Mouse (Mus musculus): ENCODE results near the gene Trim37. TPM values are rescaled to one million over a fixed set of nuclear protein-coding genes. Genes with fewer than 3 reads are reported as not detected.

Gene Trim37
- polyA plus RNA-seq, 1 experiment from 2014 or later: 27.6 TPM

DNA sequence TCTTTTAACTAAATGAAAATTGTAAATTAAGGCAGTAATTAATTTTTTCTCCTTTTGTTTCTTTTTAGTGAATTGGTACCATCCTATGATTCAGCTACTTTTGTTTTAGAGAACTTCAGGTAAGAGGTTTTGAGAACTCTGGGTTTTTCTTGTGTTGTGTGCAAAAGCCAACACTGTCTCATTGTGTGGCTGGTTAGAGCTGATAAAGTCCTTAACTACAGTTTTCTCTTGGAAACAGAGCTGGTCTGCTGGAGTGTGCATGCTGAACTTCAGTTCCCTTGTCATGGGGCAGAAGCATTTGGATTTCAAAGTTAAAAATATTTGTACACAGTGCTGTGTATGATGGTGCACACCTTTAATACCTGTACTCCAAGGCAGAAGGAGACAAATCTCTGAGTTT, 36.9 kb downstream of the Trim37 start:
- DNase-seq (ENCODE audit: low spot score): no peak
- H3K9me3 ChIP-seq (ENCODE audit: control insufficient read depth, low read length): no peaks in the 10 kb centered on the region
- H3K4me1 ChIP-seq (ENCODE audit: control insufficient read depth, insufficient read depth, low read length): no peaks in the 10 kb centered on the region
- H3K4me2 ChIP-seq (ENCODE audit: low read depth, low read length): no peak overlapping the region
- no peak overlapping the region for H3K4me3 ChIP-seq (ENCODE audit: low read depth, low read length)
- peaks cover 48% of the 10 kb centered on the region for H3K36me3 ChIP-seq (ENCODE audit: control insufficient read depth, insufficient read depth, low read length)
- no peaks in the 10 kb centered on the region for H3K27me3 ChIP-seq (replicated peaks; ENCODE audit: control insufficient read depth, insufficient read depth, low read length)
- no peak overlapping the region for H3K9ac ChIP-seq (ENCODE audit: low read depth, low read length)
- no peak for ATAC-seq (ENCODE audit: low read depth)
- no peak overlapping the region for H3K27ac ChIP-seq (replicated peaks; ENCODE audit: low read depth, low read length)

GRCm38 (mm10) chr11:87173625-87174024, 46.7 kb downstream of the Trim37 start:
- no peak overlapping the region for H3K9ac ChIP-seq (ENCODE audit: low read depth, low read length)
- H3K27ac ChIP-seq (replicated peaks; ENCODE audit: low read depth, low read length): no peak overlapping the region
- H3K9me3 ChIP-seq (ENCODE audit: control insufficient read depth, low read length): peaks cover 3% of the 10 kb centered on the region; the same call in 1 of the 2 replicates
- no peaks in the 10 kb centered on the region for H3K4me1 ChIP-seq (ENCODE audit: control insufficient read depth, insufficient read depth, low read length)
- DNase-seq (ENCODE audit: low spot score) (no peak), ATAC-seq (ENCODE audit: low read depth) (no peak)
- no peak overlapping the region for H3K4me2 ChIP-seq (ENCODE audit: low read depth, low read length)
- 81% methylated on average over 5 of the region's 5 CpGs for WGBS
- no peaks in the 10 kb centered on the region for H3K27me3 ChIP-seq (replicated peaks; ENCODE audit: control insufficient read depth, insufficient read depth, low read length)
- peaks cover 21% of the 10 kb centered on the region for H3K36me3 ChIP-seq (ENCODE audit: control insufficient read depth, insufficient read depth, low read length)
- no peak overlapping the region for H3K4me3 ChIP-seq (ENCODE audit: low read depth, low read length)

- H3K9me3 ChIP-seq (ENCODE audit: control insufficient read depth, low read length): no peaks in the 10 kb centered on the region
- H3K4me1 ChIP-seq (ENCODE audit: control insufficient read depth, insufficient read depth, low read length): no peaks in the 10 kb centered on the region
- no peak overlapping the region for H3K9ac ChIP-seq (ENCODE audit: low read depth, low read length)
- no peaks in the 10 kb centered on the region for H3K27me3 ChIP-seq (replicated peaks; ENCODE audit: control insufficient read depth, insufficient read depth, low read length)
- H3K4me3 ChIP-seq (ENCODE audit: low read depth, low read length): no peak overlapping the region
- ATAC-seq (ENCODE audit: low read depth): no peak
- no peak overlapping the region for H3K27ac ChIP-seq (replicated peaks; ENCODE audit: low read depth, low read length)
- no peak overlapping the region for H3K4me2 ChIP-seq (ENCODE audit: low read depth, low read length)
- DNase-seq (ENCODE audit: low spot score): no peak
- WGBS: 95% methylated on average over 4 of the region's 4 CpGs
- peaks cover 16% of the 10 kb centered on the region; the same call in 1 of the 2 replicates for H3K36me3 ChIP-seq (ENCODE audit: control insufficient read depth, insufficient read depth, low read length)
Measured at GRCm38 (mm10) chr11:87175031-87175430, 48.2 kb downstream of the Trim37 start.

GRCm38 (mm10) chr11:87212313-87212712, 85.4 kb downstream of the Trim37 start:
- H3K27ac ChIP-seq (replicated peaks; ENCODE audit: low read depth, low read length): no peak overlapping the region
- 78% methylated on average over 5 of the region's 5 CpGs for WGBS
- DNase-seq (ENCODE audit: low spot score) (no peak), ATAC-seq (ENCODE audit: low read depth) (no peak)
- 0 out of 2 replicates have a peak, but pooled peaks cover 11% of the 10 kb centered on the region for H3K36me3 ChIP-seq (ENCODE audit: control insufficient read depth, insufficient read depth, low read length)
- H3K4me2 ChIP-seq (ENCODE audit: low read depth, low read length): no peak overlapping the region
- H3K9ac ChIP-seq (ENCODE audit: low read depth, low read length): no peak overlapping the region
- no peak overlapping the region for H3K4me3 ChIP-seq (ENCODE audit: low read depth, low read length)
- no peaks in the 10 kb centered on the region for H3K9me3 ChIP-seq (ENCODE audit: control insufficient read depth, low read length)
- H3K27me3 ChIP-seq (replicated peaks; ENCODE audit: control insufficient read depth, insufficient read depth, low read length): no peaks in the 10 kb centered on the region
- no peaks in the 10 kb centered on the region for H3K4me1 ChIP-seq (ENCODE audit: control insufficient read depth, insufficient read depth, low read length)

DNA sequence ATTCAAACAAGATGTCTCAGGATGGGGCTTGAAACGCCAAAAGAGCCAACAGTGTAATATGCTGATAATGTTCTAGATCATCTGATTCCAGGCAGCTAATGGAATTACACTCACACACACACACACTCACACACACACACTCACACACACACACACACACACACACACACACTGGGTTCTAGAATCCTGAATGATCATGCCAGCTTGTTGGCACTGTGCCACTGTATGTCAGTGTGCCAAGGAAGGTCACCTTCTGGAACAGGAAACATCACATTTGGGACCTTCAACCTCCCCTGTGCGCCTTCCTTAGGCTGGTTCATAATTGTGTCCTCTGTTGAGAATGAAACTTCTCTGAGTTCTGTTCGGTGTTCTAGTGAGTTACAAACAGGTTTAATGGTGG, 95.8 kb downstream of the Trim37 start:
- Histone ChIP-seq H3K4me3 (ENCODE audit: low read depth, low read length) (no peak overlapping the region), H3K9me3 (ENCODE audit: control insufficient read depth, low read length) (no peaks in the 10 kb centered on the region), H3K27ac (replicated peaks; ENCODE audit: low read depth, low read length) (no peak overlapping the region), H3K9ac (ENCODE audit: low read depth, low read length) (no peak overlapping the region), H3K4me2 (ENCODE audit: low read depth, low read length) (no peak overlapping the region), H3K4me1 (ENCODE audit: control insufficient read depth, insufficient read depth, low read length) (no peaks in the 10 kb centered on the region), H3K36me3 (ENCODE audit: control insufficient read depth, insufficient read depth, low read length) (peaks cover 17% of the 10 kb centered on the region), H3K27me3 (replicated peaks; ENCODE audit: control insufficient read depth, insufficient read depth, low read length) (no peaks in the 10 kb centered on the region)
- DNase-seq (ENCODE audit: low spot score) (no peak), ATAC-seq (ENCODE audit: low read depth) (no peak)
- 75% methylated on average over 3 of the region's 3 CpGs for WGBS

- no peak overlapping the region for H3K27ac ChIP-seq (replicated peaks; ENCODE audit: low read depth, low read length)
- ATAC-seq (ENCODE audit: low read depth): no peak
- H3K27me3 ChIP-seq (replicated peaks; ENCODE audit: control insufficient read depth, insufficient read depth, low read length): no peaks in the 10 kb centered on the region
- H3K9ac ChIP-seq (ENCODE audit: low read depth, low read length): no peak overlapping the region
- H3K4me3 ChIP-seq (ENCODE audit: low read depth, low read length): no peak overlapping the region
- no peaks in the 10 kb centered on the region for H3K4me1 ChIP-seq (ENCODE audit: control insufficient read depth, insufficient read depth, low read length)
- no peaks in the 10 kb centered on the region for H3K9me3 ChIP-seq (ENCODE audit: control insufficient read depth, low read length)
- no peak for DNase-seq (ENCODE audit: low spot score)
- H3K36me3 ChIP-seq (ENCODE audit: control insufficient read depth, insufficient read depth, low read length): peaks cover 9% of the 10 kb centered on the region
- 82% methylated on average over 5 of the region's 5 CpGs for WGBS
- H3K4me2 ChIP-seq (ENCODE audit: low read depth, low read length): no peak overlapping the region
Measured at GRCm38 (mm10) chr11:87227056-87227455, 100.2 kb downstream of the Trim37 start.

- no peaks in the 10 kb centered on the region for H3K9me3 ChIP-seq (ENCODE audit: control insufficient read depth, low read length)
- WGBS: 87% methylated on average over 5 of the region's 5 CpGs
- H3K36me3 ChIP-seq (ENCODE audit: control insufficient read depth, insufficient read depth, low read length): no peaks in the 10 kb centered on the region
- H3K4me1 ChIP-seq (ENCODE audit: control insufficient read depth, insufficient read depth, low read length): no peaks in the 10 kb centered on the region
- DNase-seq (ENCODE audit: low spot score) (no peak), ATAC-seq (ENCODE audit: low read depth) (no peak)
- no peak overlapping the region for H3K4me3 ChIP-seq (ENCODE audit: low read depth, low read length)
- H3K27me3 ChIP-seq (replicated peaks; ENCODE audit: control insufficient read depth, insufficient read depth, low read length): no peaks in the 10 kb centered on the region
- H3K9ac ChIP-seq (ENCODE audit: low read depth, low read length): no peak overlapping the region
- no peak overlapping the region for H3K27ac ChIP-seq (replicated peaks; ENCODE audit: low read depth, low read length)
- H3K4me2 ChIP-seq (ENCODE audit: low read depth, low read length): no peak overlapping the region
Measured at GRCm38 (mm10) chr11:87233377-87233776, 106.5 kb downstream of the Trim37 start.

DNA sequence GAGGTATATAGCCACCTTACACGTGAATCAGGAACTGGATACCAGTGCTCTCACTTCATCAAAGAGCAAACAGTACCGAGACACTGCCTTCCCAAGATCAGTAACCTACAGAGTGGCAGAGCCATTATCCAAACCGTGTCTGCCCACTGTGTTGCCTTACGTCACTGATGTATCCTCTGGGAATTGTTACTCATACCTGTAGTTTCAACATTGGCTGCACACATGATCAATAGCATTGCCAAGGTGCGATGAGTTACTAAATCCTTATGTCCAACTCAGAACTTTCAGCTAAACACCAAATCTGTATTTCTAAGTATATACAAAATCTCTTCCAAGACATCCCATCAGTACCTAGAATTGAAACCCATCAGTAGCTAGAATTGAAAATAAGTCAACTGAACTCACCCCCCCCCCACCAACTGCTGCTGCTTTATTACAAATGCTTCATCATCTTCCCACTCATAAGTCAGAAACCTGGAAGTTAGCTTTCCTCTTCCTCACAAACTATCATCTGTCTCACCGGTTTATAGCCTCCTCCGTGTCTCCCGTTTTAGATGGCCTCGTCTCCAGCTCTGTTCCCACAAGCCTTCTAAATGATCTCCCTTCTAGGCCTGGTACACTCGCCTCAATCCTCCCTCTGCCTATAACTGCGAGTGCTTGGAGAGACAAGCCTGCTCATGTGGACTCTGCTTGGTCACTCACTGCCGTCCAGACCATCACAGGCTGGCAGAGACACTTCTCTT, 108.0 kb downstream of the Trim37 start:
- Histone ChIP-seq H3K4me2 (ENCODE audit: low read depth, low read length) (no peak overlapping the region), H3K4me1 (ENCODE audit: control insufficient read depth, insufficient read depth, low read length) (no peaks in the 10 kb centered on the region), H3K9ac (ENCODE audit: low read depth, low read length) (no peak overlapping the region), H3K4me3 (ENCODE audit: low read depth, low read length) (no peak overlapping the region), H3K36me3 (ENCODE audit: control insufficient read depth, insufficient read depth, low read length) (no peaks in the 10 kb centered on the region), H3K9me3 (ENCODE audit: control insufficient read depth, low read length) (no peaks in the 10 kb centered on the region), H3K27ac (replicated peaks; ENCODE audit: low read depth, low read length) (no peak overlapping the region), H3K27me3 (replicated peaks; ENCODE audit: control insufficient read depth, insufficient read depth, low read length) (no peaks in the 10 kb centered on the region)
- DNase-seq (ENCODE audit: low spot score) (no peak), ATAC-seq (ENCODE audit: low read depth) (no peak)
- 91% methylated on average over 12 of the region's 12 CpGs for WGBS

DNA sequence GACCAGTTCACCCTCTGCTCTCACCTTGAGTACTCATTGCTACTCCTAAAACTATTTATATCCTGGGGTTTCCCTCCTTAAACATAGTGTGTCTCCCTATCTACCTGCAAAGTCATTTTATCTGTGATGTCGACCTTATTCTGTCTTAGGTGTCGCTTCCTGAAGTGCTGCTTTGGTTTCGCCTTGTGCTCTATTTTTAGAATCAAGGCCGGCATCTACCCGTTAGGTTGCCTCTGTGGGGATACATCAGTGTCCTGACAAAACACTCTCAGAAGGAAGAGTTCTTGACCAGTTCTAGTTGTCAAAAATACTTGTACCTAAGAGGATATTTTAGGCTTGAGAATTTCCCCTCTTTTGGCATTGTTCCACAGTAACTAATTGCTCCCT, 108.6 kb downstream of the Trim37 start:
- no peak for ATAC-seq (ENCODE audit: low read depth)
- no peak for DNase-seq (ENCODE audit: low spot score)
- no peak overlapping the region for H3K4me3 ChIP-seq (ENCODE audit: low read depth, low read length)
- H3K4me2 ChIP-seq (ENCODE audit: low read depth, low read length): no peak overlapping the region
- no peaks in the 10 kb centered on the region for H3K9me3 ChIP-seq (ENCODE audit: control insufficient read depth, low read length)
- H3K9ac ChIP-seq (ENCODE audit: low read depth, low read length): no peak overlapping the region
- WGBS: 67% methylated on average over 5 of the region's 5 CpGs
- H3K4me1 ChIP-seq (ENCODE audit: control insufficient read depth, insufficient read depth, low read length): no peaks in the 10 kb centered on the region
- no peak overlapping the region for H3K27ac ChIP-seq (replicated peaks; ENCODE audit: low read depth, low read length)
- H3K36me3 ChIP-seq (ENCODE audit: control insufficient read depth, insufficient read depth, low read length): no peaks in the 10 kb centered on the region
- H3K27me3 ChIP-seq (replicated peaks; ENCODE audit: control insufficient read depth, insufficient read depth, low read length): no peaks in the 10 kb centered on the region

Measured in embryonic facial prominence, embryonic 14.5 days (tissue).